Mouse (Mus musculus) hindbrain, embryonic 14.5 days (tissue): ENCODE data around the gene Mmel1. TPM values are rescaled to one million over a fixed set of nuclear protein-coding genes. Genes with fewer than 3 reads are reported as not detected.

Experiments used
- ATAC-seq: fragments of 200-750 bp; cut with Nextera tagmentation; 2 replicates; pipeline ENCODE4 v1.8.0; 2017; ENCODE audit warnings: moderate number of reproducible peaks, mild to moderate bottlenecking, moderate TSS enrichment, moderate library complexity; ENCODE audit not compliant: low FRiP score
- DNase-seq: peaks from one replicate; pipeline ENCODE4 v3.0.0-alpha.2; 2015; ENCODE audit warnings: low spot score
- H3K27ac ChIP-seq: fragments of 300-500 bp; sonication (generic); 2 replicates; pipeline ENCODE4 v1.5.1; 2014; ENCODE audit warnings: mild to moderate bottlenecking, moderate library complexity
- H3K27me3 ChIP-seq: fragments of 300-500 bp; sonication (generic); 2 replicates; pipeline ENCODE4 v1.6.1; 2014; ENCODE audit warnings: mild to moderate bottlenecking, low read length, mixed read lengths; ENCODE audit not compliant: control insufficient read depth, insufficient read depth
- H3K36me3 ChIP-seq: fragments of 300-500 bp; sonication (generic); replicated peaks from 2 replicates; pipeline ENCODE4 v1.6.1; 2014; ENCODE audit not compliant: control insufficient read depth, insufficient read depth
- H3K4me1 ChIP-seq: fragments of 300-500 bp; sonication (generic); replicated peaks from 2 replicates; pipeline ENCODE4 v1.6.1; 2014; ENCODE audit warnings: antibody characterized with exemption, low read length, mixed read lengths; ENCODE audit not compliant: control insufficient read depth, insufficient read depth
- H3K4me2 ChIP-seq: fragments of 300-500 bp; sonication (generic); replicated peaks from 2 replicates; pipeline ENCODE4 v1.6.1; 2014; ENCODE audit warnings: mild to moderate bottlenecking, moderate library complexity
- H3K4me3 ChIP-seq: fragments of 300-500 bp; sonication (generic); replicated peaks from 2 replicates; pipeline ENCODE4 v1.5.1; 2014; ENCODE audit warnings: mild to moderate bottlenecking, low read length
- H3K9ac ChIP-seq: fragments of 300-500 bp; sonication (generic); 2 replicates; pipeline ENCODE4 v1.6.1; 2014
- H3K9me3 ChIP-seq: fragments of 300-500 bp; sonication (generic); 2 replicates; pipeline ENCODE4 v1.6.1; 2016; ENCODE audit warnings: low read length; ENCODE audit not compliant: control insufficient read depth
- WGBS: fragments of 180-500 bp; shearing (Covaris S2); extraction: QIAGEN DNeasy Blood & Tissue Kit; methylation state at CpG from one replicate; pipeline ENCODE4 v1.1.7; 2014; 5-methylcytosine and 5-hydroxymethylcytosine counted together
- polyA plus RNA-seq: library from polyadenylated mRNA; unstranded; fragments of >200 nt; fragmentation: Nextera tagmentation; extraction: Ambion mirVana; gene quantifications from 2 replicates; pipeline ENCODE4 v1.2.1, GENCODE M21; 2014

Mmel1 gene
- polyA plus RNA-seq: 0.23 and 0.65 TPM in 2 replicates

- H3K36me3 ChIP-seq: no peaks in the 10 kb centered on the region
- 88% methylated on average over 7 of the region's 7 CpGs for WGBS
- H3K9ac ChIP-seq: no peak within 1 kb of the TSS
- H3K4me3 ChIP-seq: no peak within 1 kb of the TSS
- no peaks in the 10 kb centered on the region for H3K9me3 ChIP-seq
- no peak within 1 kb of the TSS for H3K27ac ChIP-seq
- no peaks in the 10 kb centered on the region for H3K27me3 ChIP-seq
- H3K4me2 ChIP-seq: no peak within 1 kb of the TSS
- DNase-seq: no peak
- H3K4me1 ChIP-seq: peaks cover 6% of the 10 kb centered on the region; the same call in 1 of the 2 replicates
- no peak for ATAC-seq
Observed at GRCm38 (mm10) chr4:154869440-154869839, at the start of gene Mmel1. Gene Mmel1, plus strand, starts transcription at chr4:154869585.

- peak; percentile 37 for ATAC-seq
- H3K27me3 ChIP-seq: peaks cover 3% of the 10 kb centered on the region; the same call in 1 of the 2 replicates
Observed at GRCm38 (mm10) chr4:154825662-154826061, 43.7 kb upstream of the Mmel1 start.

GRCm38 (mm10) chr4:154826224-154826623 lies 43.2 kb upstream of the Mmel1 start:
- H3K27me3 ChIP-seq: peaks cover 3% of the 10 kb centered on the region; the same call in 1 of the 2 replicates
- no peaks in the 10 kb centered on the region for H3K4me1 ChIP-seq
- no peaks in the 10 kb centered on the region for H3K9me3 ChIP-seq
- H3K9ac ChIP-seq: no peak overlapping the region
- ATAC-seq (no peak), DNase-seq (no peak)
- no peak overlapping the region for H3K4me3 ChIP-seq
- no peak overlapping the region for H3K4me2 ChIP-seq
- no peaks in the 10 kb centered on the region for H3K36me3 ChIP-seq
- no peak overlapping the region for H3K27ac ChIP-seq
- 62% methylated on average over 7 of the region's 7 CpGs for WGBS

More at GRCm38 (mm10) chr4:154825662-154826061, 43.7 kb upstream of the Mmel1 start:
- H3K27ac ChIP-seq: no peak overlapping the region
- no peaks in the 10 kb centered on the region for H3K4me1 ChIP-seq
- no peaks in the 10 kb centered on the region for H3K9me3 ChIP-seq
- H3K4me2 ChIP-seq: no peak overlapping the region
- H3K36me3 ChIP-seq: no peaks in the 10 kb centered on the region
- no peak overlapping the region for H3K4me3 ChIP-seq
- 32% methylated on average over 6 of the region's 6 CpGs for WGBS
- peak; percentile 77 for DNase-seq
- no peak overlapping the region for H3K9ac ChIP-seq

GRCm38 (mm10) chr4:154827181-154827580 lies 42.2 kb upstream of the Mmel1 start:
- Histone ChIP-seq H3K27ac (no peak overlapping the region), H3K27me3 (peaks cover 3% of the 10 kb centered on the region; the same call in 1 of the 2 replicates), H3K9ac (no peak overlapping the region), H3K4me2 (no peak overlapping the region), H3K9me3 (no peaks in the 10 kb centered on the region), H3K36me3 (no peaks in the 10 kb centered on the region), H3K4me3 (no peak overlapping the region), H3K4me1 (peaks cover 4% of the 10 kb centered on the region; the same call in 1 of the 2 replicates)
- no peak for DNase-seq
- WGBS: 85% methylated on average over 7 of the region's 7 CpGs
- no peak for ATAC-seq

- Histone ChIP-seq H3K4me1 (peaks cover 7% of the 10 kb centered on the region; the same call in 1 of the 2 replicates), H3K36me3 (no peaks in the 10 kb centered on the region), H3K9me3 (no peaks in the 10 kb centered on the region), H3K4me2 (no peak overlapping the region), H3K9ac (no peak overlapping the region), H3K27me3 (peaks cover 3% of the 10 kb centered on the region; the same call in 1 of the 2 replicates), H3K27ac (no peak overlapping the region), H3K4me3 (no peak overlapping the region)
- WGBS: 38% methylated on average over 10 of the region's 10 CpGs
- ATAC-seq (no peak), DNase-seq (no peak)
Observed at GRCm38 (mm10) chr4:154827861-154828610, 41.3 kb upstream of the Mmel1 start.

DNA sequence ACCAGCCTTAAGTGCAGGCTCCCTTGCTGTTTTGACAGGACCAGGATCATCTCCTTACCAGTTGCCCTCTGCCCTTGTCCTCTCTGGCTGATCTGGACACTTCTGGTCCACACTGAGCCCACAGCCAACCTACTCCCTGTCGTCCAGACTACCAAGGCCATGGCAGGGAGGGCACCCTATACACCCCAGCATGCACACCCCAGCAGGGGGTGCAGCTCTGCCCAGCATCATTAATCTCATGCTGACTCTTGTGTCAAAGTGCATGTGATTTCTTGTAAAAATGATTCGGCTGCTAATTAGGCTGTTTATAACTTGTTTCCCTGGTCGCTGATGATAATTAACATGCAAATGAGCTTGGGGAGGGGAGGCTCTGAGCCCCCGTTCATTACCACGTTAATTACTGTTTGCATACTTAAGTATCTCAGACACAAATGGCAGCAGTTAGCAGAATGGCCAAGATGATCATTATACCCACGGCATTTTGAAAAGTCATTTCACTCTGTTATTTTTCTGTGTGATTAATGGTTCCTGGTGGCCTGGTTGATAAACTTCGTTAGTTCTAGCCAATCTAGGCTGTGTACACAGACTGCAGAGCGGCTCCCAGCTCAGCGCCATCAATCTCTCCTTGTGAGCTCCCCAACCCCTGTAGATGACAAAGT lies 37.3 kb upstream of the Mmel1 start:
- H3K4me3 ChIP-seq: no peak overlapping the region
- H3K4me2 ChIP-seq: no peak overlapping the region
- no peaks in the 10 kb centered on the region for H3K36me3 ChIP-seq
- peak; percentile 56 for ATAC-seq
- no peak overlapping the region for H3K9ac ChIP-seq
- peaks cover 10% of the 10 kb centered on the region; the same call in 1 of the 2 replicates for H3K4me1 ChIP-seq
- H3K27ac ChIP-seq: no peak overlapping the region
- 23% methylated on average over 9 of the region's 9 CpGs for WGBS
- DNase-seq: peak; percentile 59
- H3K27me3 ChIP-seq: no peaks in the 10 kb centered on the region; the same call in 1 of the 2 replicates
- no peaks in the 10 kb centered on the region for H3K9me3 ChIP-seq

DNA sequence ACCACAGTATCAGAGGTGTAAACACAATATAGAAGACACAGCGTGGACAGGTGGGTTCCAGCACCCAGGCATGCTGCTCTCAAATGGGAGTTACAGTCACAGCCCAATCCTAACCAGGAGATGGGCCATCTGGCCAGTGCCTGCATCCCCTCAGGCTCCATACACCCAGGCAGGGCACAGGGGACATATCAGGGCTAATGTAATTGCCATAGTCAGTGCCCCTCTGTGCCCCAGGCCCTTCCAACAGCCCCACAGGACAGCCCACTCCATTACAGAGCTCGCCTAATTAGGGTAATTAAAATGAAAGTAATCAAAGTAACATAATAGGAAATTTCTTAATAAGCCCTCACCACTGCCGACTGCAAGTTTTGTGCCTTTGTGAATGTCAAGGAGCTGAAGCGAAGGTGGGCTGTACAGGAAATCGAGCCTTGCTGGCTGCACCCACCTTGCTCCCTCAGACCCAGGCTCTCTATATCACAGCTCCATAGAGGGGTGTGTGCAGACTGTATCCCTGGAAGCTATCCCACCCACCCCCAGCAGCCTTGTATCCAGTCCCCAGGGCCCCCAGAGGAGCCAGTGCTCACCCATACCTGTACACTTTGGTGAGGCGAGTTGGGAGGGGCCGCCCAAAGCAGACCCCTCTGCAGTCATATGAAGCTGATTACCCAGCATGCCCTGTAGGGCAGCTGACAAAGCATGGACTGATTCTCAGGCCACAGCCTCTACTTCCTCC lies 33.0 kb upstream of the Mmel1 start:
- 61% methylated on average over 7 of the region's 7 CpGs for WGBS
- Histone ChIP-seq H3K4me2 (no peak overlapping the region), H3K4me3 (no peak overlapping the region), H3K27ac (no peak overlapping the region), H3K9ac (no peak overlapping the region), H3K36me3 (no peaks in the 10 kb centered on the region), H3K9me3 (no peaks in the 10 kb centered on the region), H3K4me1 (peaks cover 10% of the 10 kb centered on the region; the same call in 1 of the 2 replicates), H3K27me3 (peaks cover 6% of the 10 kb centered on the region; the same call in 1 of the 2 replicates)
- peak; percentile 61; the same call in 1 of the 2 replicates for ATAC-seq
- no peak for DNase-seq

DNA sequence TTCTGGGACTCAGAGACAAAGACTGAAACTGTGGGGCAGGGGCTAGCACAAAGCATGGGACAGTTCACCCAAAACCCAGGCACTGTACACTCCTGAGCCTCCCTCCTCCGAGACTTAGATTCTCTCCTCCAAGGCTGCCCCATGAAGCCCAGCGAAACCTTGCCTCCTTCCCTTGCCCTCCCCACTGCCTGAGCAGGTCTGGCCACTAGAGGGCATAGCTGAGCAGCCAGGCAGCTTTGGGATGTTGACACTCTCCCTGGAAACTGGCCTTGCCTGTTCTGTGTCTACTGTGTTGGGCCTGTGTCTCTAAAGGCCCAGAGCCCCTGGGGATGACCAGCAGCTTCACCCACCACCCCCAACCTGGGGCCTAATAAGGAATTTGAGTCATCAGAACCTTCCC lies 32.2 kb upstream of the Mmel1 start, which contains the start of gene Ttc34:
TSS of gene Ttc34 (plus strand) at position 290 of the 400 bp plus-strand sequence.
- Histone ChIP-seq H3K4me1 (0 out of 2 replicates have a peak, but pooled peaks cover 6% of the 10 kb centered on the region), H3K4me2 (no peak within 1 kb of the TSS), H3K9ac (no peak within 1 kb of the TSS), H3K27ac (no peak within 1 kb of the TSS), H3K9me3 (no peaks in the 10 kb centered on the region), H3K27me3 (peaks cover 6% of the 10 kb centered on the region; the same call in 1 of the 2 replicates), H3K36me3 (no peaks in the 10 kb centered on the region), H3K4me3 (no peak within 1 kb of the TSS)
- ATAC-seq (no peak), DNase-seq (no peak)
- 44% methylated on average over 2 of the region's 2 CpGs for WGBS
